Mouse (Mus musculus) gastrocnemius, adult 18-20 months (tissue): ENCODE data around the gene Snupn. TPM values are rescaled to one million over a fixed set of nuclear protein-coding genes. Genes with fewer than 3 reads are reported as not detected.
"Not testable (repeated sequence)": the region's sequence is repeated elsewhere in the genome, so short reads cannot be mapped to it uniquely, and the experiment has no call there.

Source experiments
- DNase-seq: peaks from one replicate; pipeline ENCODE4 v3.0.0; 2021; ENCODE audit warnings: low spot score
- total RNA-seq, 2 experiments: library from RNA; stranded (reverse); gene quantifications; 2 replicates each; pipeline ENCODE4 v1.2.3; 2021

Gene Snupn
- total RNA-seq, 2 experiments from 2014 or later = 10.8 to 11.5 TPM

DNA sequence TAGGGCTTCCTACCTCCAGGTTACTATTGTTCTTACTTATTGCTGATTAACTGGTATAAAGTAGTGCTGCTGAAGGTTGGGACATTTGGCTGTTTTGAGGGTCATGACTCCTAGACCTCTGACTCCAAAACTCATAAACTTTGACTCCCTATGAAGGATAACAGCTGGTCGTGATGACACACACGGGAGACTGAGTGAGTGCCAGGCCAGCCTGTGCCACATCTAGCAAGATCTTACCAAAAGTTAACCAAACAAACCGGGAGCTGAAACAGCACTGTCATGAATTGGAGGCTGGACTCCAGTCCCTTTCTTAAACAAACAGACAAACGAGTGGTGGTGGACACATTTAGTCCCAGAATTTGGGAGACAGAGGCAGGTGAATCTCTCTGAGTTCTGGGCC is 21.2 kb upstream of the Snupn start:
- no peak for DNase-seq

DNA sequence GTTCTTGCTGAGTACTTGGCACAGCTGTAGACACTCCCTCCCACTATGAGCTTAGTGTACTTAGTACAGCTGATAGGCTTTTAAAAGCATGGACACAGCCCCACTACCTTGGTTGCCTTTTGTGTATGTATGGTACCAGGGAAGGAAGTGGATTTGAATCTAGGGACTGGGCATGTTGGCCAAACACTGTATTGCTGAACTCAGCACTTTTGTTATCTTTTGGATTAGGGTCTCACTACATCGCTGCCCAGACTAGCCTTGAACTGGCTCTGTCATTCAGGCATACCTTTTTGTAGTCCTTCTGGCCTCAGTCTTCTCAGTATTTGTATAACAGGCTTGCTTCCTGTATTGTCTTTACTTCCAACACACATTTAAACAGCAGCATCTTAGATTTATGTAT is 20.1 kb upstream of the Snupn start:
- no peak for DNase-seq

DNA sequence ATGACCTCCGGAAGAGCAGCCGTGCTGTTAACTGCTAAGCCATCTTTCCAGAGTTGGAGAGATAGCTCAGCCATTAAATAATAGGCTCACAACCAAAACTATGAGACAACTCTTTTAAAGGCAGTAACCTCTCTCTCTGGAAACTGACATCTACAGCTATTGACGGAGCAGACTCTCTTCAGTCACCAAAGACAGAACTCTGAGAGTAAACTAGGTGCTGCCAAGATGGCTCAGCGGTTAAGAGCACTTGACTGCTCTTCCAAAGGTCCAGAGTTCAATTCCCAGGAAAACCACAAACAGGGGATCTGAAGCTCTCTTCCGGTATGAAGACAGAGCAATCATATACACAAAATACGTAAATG is 13.8 kb upstream of the Snupn start:
- DNase-seq = no peak

DNA sequence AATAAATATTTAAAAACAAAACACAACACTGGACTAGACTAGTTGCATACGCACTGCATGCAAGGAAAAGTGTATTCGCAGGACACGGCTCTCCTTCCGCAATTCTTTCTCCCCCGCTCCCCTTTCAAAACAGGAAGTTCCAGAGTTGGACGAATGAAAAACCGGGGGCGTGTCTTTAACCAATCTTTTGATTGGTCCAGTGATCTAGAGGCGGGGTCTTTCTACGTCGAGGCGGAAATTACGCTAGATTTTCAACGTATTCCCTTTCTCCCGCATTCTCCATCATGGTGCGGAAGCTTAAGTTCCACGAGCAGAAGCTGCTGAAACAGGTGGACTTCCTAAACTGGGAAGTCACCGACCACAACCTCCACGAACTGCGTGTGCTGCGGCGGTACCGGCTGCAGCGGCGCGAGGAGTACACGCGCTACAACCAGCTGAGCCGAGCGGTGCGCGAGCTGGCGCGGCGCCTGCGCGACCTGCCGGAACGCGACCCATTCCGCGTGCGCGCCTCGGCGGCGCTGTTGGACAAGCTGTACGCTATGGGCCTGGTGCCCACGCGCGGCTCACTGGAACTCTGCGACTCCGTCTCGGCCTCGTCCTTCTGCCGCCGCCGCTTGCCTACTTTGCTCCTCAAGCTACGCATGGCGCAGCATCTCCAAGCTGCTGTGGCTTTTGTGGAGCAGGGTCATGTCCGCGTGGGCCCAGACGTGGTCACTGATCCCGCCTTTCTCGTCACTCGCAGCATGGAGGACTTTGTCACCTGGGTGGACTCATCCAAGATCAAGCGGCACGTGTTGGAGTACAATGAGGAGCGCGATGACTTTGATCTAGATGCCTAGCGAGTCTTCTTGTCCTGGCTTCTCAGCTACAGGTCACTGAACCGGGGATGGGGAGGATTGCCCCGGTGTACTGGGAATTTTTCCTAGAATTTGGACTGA is 13.2 kb upstream of the Snupn start, which contains the start of gene Imp3:
Imp3 (plus strand) TSS at position 253 of the 938 bp plus-strand sequence.
- DNase-seq = peak; percentile 96

DNA sequence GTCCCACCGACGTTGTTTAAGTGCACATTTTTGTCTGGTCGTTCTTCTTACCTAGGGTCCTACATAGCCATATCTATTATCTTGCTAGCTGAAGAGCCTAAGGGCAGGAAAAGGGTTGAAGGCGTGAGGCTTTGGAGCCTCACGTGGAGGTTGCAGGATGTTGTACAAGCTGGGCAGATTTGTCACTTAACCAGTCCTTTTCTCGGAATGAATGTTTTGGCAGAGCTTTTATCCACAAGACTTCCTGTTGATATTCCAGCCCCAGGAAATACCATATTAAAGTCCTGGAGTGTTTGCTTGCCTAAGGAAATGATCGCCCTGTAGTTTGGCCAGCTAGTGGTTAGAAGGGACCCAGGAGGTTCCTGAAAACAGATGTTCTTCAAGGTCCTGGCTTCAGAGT is 12.3 kb upstream of the Snupn start:
- DNase-seq = no peak

DNA sequence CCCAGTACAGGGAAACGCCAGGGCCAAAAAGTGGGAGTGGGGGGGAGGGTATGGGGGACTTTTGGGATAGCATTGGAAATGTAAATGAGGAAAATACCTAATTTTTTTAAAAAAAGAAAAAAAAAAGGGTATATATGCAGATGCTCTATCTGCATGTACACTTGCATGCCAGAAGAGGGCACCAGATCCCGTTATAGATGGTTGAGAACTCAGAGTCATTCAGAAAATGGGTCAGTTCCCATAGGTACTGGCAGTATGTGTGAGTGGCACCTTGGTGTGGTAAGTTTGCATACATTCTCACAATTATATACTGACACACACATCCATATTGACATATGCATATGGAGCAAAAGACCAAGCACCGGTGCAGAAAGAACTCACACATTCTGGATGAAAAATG is 3.2 kb upstream of the Snupn start:
- not testable (repeated sequence) for DNase-seq

DNA sequence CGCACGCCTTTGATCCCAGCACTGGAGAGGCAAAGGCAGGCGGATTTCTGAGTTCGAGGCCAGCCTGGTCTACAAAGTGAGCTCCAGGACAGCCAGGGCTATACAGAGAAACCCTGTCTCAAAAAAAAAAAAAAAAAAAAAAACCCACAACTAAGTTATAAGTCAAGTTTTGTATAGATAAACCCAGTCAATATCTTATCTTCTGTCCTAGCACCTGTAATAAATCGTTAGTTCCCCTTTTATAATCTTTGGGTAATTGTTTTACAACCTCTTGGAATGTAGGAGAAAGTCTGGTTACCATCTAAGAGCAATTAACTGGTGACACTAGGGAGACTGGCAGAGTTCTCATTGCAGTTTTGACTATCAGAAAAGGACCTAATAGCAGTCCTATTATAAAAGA is 2.0 kb upstream of the Snupn start:
- not testable (repeated sequence) for DNase-seq

DNA sequence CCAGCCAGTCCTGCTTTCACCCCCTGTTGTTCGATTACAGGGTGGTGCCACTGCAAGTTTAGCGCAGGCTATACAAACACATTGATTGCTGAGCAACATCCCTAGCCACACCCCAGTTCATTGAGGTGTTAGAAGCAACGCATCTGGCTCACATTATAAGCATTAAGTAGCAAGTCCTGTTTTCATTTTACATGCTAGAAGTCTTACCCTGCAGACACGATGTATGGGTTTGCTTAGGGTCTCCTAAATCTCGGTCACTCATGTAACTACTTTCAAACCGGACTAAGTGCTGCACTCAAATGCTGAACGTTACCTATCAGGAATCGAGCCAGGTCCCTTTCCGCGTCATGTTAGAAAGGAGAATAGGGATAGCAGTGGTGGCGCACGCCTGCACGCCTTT is 911 bp upstream of the Snupn start:
- DNase-seq = no peak

DNA sequence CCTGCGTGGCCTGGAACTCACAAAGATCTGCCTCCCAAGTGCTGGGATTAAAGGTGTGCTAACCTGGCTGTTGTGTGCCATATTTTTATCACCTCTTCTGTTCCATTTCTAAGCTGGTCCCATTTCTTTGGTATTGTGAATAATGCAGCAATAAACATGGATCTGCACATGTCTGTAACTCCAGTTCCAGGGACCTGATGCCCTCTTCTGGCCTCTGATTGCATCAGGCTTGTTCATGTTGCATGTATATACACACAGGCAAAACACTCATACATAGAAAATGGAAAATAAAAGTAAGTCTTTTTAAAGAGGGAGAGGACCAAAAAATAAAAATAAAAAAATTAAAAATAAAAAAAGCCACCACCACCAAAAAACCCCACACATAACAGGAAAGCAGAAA is 2.9 kb downstream of the Snupn start:
- DNase-seq = no peak

DNA sequence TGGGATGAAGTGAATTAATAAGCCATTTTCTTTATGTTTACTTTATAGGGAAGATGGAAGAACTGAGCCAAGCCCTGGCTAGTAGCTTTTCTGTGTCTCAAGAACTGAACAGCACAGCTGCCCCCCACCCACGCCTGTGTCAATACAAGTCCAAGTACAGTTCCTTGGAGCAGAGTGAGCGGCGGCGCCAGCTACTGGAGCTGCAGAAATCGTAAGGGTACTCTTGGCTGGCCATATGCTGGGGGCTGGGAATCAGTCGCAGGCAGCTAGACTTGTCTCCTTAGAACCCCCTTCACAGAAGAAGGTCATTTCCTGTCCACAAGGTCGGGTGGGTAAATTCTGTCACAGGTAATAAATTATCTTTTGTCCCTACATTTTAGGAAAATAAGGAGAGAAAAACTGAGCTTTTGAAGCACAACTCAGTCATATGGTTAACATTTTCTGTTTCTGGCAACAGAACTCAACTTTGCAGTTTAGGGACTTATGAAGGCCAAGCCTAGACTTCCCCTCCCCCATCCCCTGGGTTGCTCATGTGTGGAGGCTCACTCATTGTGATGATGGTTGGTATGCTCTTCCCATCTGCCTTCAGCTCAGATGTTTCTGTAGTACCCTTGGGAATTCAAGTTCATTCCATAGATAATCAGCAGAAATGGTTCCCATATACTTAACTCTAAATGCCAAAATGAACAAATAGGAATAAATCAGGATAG is 6.4 kb downstream of the Snupn start:
- no peak for DNase-seq

DNA sequence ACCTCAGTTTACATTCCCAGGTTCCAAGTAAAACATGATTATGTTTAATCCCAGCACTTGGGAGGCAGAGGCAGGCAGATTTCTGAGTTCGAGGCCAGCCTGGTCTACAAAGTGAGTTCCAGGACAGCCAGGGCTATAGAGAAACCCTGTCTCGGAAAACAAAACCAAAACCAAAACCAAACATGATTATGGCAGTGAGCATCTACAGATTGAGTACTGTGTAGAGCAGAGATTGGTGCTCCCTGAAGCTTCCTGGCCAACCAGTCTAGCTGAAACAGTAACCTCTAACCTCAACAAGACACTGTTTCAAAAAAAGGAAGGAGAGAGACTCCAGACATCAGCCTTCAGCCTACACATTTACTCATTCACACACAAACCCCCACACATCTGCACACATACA is 8.0 kb downstream of the Snupn start:
- DNase-seq = no peak

DNA sequence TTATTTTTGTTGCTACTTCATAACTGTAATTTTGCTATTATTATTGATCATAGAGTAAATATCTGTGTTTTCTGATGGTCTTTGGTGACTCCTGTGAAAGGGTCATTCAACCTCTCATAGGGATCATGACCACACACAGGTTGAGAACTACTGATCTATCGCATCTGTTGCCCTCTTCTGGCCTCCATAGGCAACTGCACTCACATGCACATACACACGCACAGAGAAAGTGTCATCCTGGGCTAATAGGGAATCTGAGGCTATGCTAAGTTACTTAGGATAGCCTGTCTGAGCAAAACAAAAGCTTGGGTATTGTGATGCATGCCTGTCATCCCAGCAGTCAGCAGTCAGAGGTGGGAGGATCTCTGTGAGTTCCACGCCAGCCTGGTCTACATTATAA is 10.9 kb downstream of the Snupn start:
- no peak for DNase-seq

DNA sequence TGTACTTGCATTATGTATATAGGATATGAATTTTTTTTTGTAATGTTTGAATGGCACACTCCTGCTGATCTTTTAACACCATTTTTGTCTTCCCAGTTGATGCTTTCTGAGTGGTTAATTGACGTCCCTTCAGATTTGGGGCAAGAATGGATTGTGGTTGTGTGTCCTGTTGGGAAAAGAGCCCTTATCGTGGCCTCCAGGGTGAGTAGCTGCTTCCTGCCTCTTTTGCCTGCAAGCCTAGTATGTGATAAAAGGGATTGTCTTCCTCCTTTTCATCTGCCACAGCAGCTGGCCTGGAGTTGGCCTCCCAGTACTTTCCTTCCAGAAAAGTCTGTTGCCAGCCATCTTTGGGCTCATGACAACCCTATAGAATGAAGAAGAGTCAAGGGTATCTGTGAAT is 19.5 kb downstream of the Snupn start:
- DNase-seq = no peak

DNA sequence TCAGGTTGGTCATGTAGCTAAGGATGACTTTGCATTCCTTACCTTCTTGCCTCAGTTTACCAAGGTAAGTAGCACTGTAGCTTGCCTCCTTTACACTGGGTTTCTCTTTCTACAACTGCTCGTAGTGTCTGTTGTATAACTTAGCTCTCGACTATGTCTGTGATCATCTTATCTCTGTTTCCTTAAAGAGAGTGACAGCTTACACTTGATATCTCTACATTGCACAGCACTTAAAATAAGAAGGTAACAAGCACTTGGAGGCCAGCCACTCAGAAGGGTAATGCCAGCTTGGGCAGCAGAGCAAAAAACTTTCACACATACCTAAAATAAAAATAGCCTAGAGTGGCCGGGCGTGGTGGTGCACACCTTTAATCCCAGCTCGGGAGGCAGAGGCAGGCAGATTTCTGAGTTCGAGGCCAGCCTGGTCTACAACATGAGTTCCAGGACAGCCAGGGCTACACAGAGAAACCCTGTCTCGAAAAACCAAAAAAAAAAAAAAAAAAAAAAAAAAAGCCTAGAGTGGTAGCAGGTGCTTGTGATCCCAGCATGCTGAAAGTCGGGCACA is 23.4 kb downstream of the Snupn start:
- DNase-seq = no peak

DNA sequence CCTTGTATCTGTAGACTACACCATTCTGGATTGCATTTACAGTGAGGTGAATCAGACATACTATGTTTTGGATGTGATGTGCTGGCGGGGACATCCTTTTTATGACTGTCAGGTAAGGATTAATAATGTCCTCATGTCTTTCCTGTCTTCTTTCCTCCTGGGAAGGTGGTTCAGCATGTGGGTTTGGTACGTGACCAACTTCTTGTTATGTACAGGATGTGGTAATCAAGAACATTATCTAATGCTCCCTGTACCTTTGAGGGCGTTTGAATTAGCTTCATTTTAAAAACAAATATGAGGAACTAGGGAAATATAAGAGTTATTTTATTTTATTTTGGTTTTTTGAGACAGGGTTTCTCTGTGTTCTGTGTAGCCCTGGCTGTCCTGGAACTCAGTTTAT is 24.5 kb downstream of the Snupn start:
- no peak for DNase-seq

DNA sequence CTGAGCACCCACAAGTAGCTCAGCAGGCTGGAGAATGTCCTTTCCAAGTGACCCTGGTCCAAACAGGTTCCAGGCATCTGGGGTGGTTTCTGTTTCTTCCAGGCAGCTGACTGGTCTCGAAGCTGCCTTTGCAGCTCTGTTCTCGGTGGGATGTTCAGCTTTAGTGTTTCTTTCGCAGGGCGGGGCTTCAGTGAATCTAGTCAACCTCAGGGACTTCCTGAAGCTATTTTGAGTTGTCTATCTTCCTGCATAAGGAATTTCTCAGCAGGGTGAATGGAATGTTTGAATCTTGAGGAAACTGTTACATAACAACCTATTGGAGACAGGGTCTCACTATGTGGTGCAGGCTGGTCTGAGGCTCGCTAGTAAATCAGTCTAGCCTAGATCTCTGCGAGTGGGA is 29.5 kb downstream of the Snupn start:
- DNase-seq = no peak

DNA sequence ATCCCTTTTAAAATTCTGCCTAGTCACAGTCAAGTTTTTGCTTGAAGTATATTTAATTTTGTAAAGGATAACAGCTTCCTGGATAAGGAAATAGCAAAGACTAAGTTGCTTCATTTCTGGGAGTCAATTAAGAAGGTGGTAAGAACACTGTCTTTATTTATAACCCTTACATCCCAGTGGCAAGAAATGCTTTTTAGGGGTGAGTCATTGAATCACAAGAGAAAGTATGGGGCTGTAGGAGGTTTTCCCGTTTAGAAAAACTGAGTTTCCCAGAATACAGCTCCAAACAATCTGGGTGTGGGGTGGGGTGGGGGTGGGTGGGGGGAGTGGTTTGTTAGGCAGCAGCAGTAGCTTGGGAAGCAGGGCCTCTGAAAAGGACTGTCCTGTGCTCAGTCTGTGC is 30.8 kb downstream of the Snupn start:
- DNase-seq = no peak

DNA sequence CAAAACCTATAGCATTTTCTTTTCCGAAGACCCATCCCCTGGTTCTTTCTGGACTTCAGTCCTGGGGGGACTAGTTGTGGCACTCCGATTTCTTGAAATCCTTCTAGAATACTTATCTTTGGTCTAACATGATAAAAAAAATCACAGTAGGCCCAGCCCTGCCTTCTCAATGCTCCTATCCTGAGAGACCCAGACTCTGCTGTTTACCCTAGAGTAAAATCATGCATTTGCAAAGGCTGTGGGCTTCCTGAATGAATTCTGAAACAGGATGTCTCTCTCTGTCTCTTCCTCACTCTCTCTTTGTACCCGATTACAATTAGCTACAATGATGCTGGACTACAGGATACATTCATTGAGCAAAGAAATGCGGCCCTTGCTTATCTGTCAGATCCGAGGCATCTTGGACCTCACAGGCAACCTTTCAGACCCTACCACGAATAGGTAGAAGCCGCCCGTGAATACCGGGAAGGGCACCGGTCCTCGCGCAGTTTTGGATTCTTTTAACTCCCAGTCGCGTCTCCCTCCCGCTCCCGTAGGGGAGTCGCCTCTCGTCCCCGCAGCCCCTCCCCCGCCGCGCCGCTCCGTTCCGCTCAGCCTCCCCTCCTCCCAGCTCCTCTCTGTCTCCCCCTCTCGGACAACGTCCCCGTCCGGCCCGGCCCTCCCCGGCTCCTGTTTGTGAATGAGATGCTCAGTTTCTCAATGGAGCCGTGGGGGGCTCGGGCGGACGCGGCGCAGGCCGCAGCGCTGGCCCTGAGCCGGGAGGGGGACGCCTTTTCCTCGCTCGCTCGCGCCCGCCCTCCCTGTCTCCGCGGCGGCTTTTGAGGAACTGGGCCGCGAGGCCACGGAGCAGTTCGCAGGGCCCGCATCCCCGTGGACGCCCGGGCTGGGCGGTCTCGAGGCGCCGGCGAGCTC is 43.9 kb downstream of the Snupn start, which contains the start of gene Ptpn9:
Ptpn9 (plus strand) TSS at position 638 of the 912 bp plus-strand sequence.
- DNase-seq = peak; percentile 90

DNA sequence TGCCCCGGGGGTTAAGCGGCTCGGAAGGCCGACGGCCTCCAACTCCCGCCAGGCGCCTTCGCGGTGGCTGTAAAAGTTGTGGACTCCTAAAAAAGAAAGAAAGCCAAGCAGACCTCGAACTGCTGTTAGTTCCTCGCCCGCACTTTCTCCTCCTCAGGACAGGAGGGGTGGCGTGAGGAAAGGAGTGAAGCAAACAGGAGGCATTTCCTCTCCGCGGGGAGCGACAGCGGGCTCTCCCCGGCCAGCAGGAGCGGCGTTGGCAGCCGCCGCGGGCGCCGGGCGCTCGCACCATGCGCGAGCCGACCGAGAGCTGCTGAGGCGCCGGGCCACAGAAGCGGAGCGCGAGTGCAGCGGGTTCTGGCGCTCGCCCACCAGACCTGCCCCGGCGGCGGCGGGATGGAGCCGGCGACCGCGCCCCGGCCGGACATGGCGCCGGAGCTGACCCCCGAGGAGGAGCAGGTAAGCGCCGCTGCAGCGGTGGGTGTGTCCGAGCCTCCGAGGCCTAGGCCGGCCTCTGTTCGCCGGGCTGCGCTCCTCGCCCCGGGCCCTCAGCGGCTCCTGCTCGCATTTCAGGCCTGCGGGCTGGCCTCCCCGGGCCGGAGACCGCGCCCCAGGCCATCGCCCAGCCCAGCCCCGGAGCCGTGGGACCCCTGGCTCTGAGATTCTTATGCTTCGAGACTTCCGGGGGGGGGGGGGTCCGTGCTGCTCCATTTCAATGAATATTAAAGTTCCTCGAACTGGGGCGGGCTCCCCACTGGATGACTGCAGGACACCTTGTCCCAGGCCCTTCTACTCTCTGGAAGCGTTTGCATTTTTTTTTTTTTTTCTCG is 44.7 kb downstream of the Snupn start:
- DNase-seq = peak; percentile 33

DNA sequence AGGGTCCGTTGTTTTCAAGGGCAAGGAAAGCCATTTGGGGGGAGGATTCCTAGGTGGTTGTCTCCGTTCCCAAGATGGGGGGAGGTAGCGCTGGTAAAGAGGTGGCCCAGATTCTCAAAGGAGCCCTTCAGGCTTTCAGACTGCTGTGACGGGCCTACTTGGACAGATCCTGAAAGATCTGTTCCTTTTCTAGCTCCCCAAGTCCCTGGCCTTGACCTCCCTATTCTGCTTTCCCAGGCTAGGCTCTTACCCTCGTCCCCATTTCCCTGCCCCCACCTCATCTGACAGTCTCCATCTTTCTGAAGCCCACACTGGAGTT is 45.3 kb downstream of the Snupn start:
- DNase-seq = peak; percentile 15

DNA sequence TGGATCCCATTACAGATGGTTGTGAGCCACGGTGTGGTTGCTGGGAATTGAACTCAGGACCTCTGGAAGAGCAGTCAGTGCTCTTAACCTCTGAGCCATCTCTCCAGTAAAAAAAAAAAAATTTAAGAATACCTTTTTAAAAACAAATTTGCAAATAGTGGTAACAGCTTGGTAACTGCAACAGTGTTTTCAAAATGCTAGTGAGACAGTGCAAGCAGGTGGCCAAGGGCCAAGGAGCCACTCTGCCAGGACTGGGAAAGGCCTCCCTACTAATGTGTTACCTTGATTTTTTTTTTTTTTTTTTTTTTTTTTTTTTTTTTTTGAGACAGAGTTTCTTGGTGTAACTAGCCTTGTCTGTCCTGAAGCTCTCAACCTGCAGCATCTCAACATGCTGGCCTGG is 46.5 kb downstream of the Snupn start:
- DNase-seq = not testable (repeated sequence)
